Mouse (Mus musculus): ENCODE measurements around the gene Limch1. TPM values are rescaled to one million over a fixed set of nuclear protein-coding genes. Genes with fewer than 3 reads are reported as not detected.

Gene Limch1
- total RNA-seq, 1 experiment = 7.5 TPM

DNA sequence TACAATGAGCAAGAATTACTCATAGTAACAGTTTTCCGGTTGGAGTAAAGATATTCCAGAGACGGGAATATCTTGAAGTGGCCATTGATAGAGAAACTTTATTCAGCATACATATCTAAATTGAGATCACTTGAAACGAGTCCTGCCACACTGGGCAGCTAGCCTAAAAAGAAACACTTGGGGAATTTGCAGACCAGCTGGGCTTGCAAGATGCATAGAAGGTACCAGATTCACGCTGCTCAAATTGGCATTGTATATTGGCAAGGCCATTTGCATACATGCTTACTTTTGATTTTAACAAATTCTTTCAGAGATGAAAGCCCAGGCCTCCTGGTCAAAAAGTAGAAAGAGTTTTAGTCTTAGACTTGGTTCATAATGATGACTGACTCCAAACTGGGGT, 235.2 kb downstream of the Limch1 start:
- DNase-seq (ENCODE audit: low read depth, low spot score) = no peak
- no peaks in the 10 kb centered on the region for H3K9me3 ChIP-seq (ENCODE audit: control insufficient read depth, insufficient read depth, low read depth, low read length)
- in situ Hi-C loops (cut with MboI; ENCODE audit: low sequenced_read_pairs in 2 of 2, unreplicated experiment in 2 of 2) = no loop called here
- H3K4me3 ChIP-seq (ENCODE audit: insufficient read depth in 1 of 2, low read depth in 1 of 2, low read length in 2 of 2, poor library complexity in 1 of 2, severe bottlenecking in 1 of 2) = no peak overlapping the region
- H3K36me3 ChIP-seq (ENCODE audit: control insufficient read depth, insufficient read depth, low read length, poor library complexity, severe bottlenecking) = no peaks in the 10 kb centered on the region
- no peak overlapping the region for H3K27ac ChIP-seq (ENCODE audit: insufficient read depth, low read depth, low read length, poor library complexity, severe bottlenecking)
- TF ChIP-seq CHD2 (IDR thresholded peaks at IDR 0.05; ENCODE audit: low read depth, low read length) = no peak
- TF ChIP-seq MAFK (IDR thresholded peaks at IDR 0.05; ENCODE audit: insufficient read depth, low read depth, low read length) = no peak
- TF ChIP-seq ZNF384 (IDR thresholded peaks at IDR 0.05; ENCODE audit: low read depth, low read length) = no peak
- no peak for TF ChIP-seq HCFC1 (IDR thresholded peaks at IDR 0.05; ENCODE audit: borderline replicate concordance, insufficient read depth, low read length)
- TF ChIP-seq ZC3H11A (IDR thresholded peaks at IDR 0.05; ENCODE audit: borderline replicate concordance, low read depth, low read length) = no peak
- no peak overlapping the region for H3K9ac ChIP-seq (ENCODE audit: insufficient read depth, low read depth, low read length, poor library complexity, severe bottlenecking)
- no peaks in the 10 kb centered on the region for H3K4me1 ChIP-seq (ENCODE audit: control insufficient read depth in 2 of 2, insufficient read depth in 2 of 2, low read length in 2 of 2, poor library complexity in 1 of 2)

DNA sequence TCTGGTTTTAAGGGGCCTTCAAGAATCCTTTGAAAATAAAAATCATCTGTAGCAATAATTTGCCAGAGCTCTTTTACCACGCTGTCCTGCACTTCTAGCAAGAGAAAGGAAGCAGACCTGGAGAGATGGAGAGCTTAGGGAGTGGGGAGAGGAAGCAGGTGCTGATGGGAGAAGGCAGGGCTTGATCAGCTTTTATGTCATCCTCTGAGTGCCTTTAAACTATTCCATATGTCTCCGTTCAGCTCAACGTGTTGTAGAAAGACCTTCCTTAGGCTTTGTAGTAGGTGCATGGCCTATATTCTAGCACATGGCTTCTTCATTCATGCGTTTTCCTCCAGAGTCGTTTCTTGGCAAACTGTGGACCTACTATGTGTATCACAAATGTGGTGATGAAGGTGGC, 237.5 kb downstream of the Limch1 start:
- Histone ChIP-seq H3K4me3 (ENCODE audit: insufficient read depth in 1 of 2, low read depth in 1 of 2, low read length in 2 of 2, poor library complexity in 1 of 2, severe bottlenecking in 1 of 2) (no peak overlapping the region), H3K36me3 (ENCODE audit: control insufficient read depth, insufficient read depth, low read length, poor library complexity, severe bottlenecking) (no peaks in the 10 kb centered on the region), H3K4me1 (ENCODE audit: control insufficient read depth in 2 of 2, insufficient read depth in 2 of 2, low read length in 2 of 2, poor library complexity in 1 of 2) (no peaks in the 10 kb centered on the region), H3K27ac (ENCODE audit: insufficient read depth, low read depth, low read length, poor library complexity, severe bottlenecking) (no peak overlapping the region), H3K9me3 (ENCODE audit: control insufficient read depth, insufficient read depth, low read depth, low read length) (no peaks in the 10 kb centered on the region), H3K9ac (ENCODE audit: insufficient read depth, low read depth, low read length, poor library complexity, severe bottlenecking) (no peak overlapping the region)
- TF ChIP-seq CHD2 (IDR thresholded peaks at IDR 0.05; ENCODE audit: low read depth, low read length) (no peak), ZNF384 (IDR thresholded peaks at IDR 0.05; ENCODE audit: low read depth, low read length) (no peak)
- in situ Hi-C loops (cut with MboI; ENCODE audit: low sequenced_read_pairs in 2 of 2, unreplicated experiment in 2 of 2) = no loop called here
- no peak for DNase-seq (ENCODE audit: low read depth, low spot score)

DNA sequence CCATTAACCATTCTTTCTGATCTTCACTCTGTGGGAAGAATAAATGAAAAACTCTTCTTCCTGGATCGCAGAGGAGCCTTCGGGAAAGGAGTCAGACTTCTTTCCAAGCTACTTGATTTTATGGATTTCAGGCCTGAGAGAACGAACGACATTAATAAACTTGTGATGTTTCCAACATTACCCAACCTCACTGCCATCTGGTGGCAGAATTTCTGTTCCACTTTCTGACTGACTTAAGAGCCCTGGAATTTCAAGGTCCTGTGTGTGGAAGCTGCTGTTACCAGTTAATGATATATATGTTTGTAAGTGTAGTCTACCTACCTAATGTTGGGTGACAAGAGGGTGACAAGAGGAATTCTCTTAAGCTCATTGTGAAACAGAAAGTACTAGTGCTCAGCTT, 243.3 kb downstream of the Limch1 start:
- no peak for DNase-seq (ENCODE audit: low read depth, low spot score)

DNA sequence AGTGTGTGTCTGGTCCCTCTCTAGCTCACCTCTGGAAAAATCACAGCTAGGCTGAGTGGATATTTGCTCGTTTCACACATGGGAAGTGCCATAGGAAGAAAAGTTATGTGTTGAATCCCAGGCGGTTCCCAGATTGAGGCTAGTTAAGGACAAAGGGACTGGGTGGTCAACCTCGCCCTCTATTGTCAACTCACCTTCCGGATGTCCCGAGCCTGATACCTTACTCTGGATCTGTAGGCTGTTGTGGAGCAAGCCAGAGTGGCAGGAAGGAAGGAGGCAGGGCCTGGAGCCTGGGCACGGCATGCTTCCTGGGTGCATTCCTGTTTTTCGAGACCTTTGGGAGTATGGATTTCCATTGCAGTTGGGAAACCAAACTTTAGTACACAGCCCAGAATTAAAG, 243.9 kb downstream of the Limch1 start:
- no peak for DNase-seq (ENCODE audit: low read depth, low spot score)
- Histone ChIP-seq H3K9ac (ENCODE audit: insufficient read depth, low read depth, low read length, poor library complexity, severe bottlenecking) (no peak overlapping the region), H3K27ac (ENCODE audit: insufficient read depth, low read depth, low read length, poor library complexity, severe bottlenecking) (no peak overlapping the region), H3K4me1 (ENCODE audit: control insufficient read depth in 2 of 2, insufficient read depth in 2 of 2, low read length in 2 of 2, poor library complexity in 1 of 2) (0 out of 4 replicates have a peak, but pooled peaks cover 0 to 3% of the 10 kb centered on the region in 2 experiments), H3K4me3 (ENCODE audit: insufficient read depth in 1 of 2, low read depth in 1 of 2, low read length in 2 of 2, poor library complexity in 1 of 2, severe bottlenecking in 1 of 2) (no peak overlapping the region), H3K9me3 (ENCODE audit: control insufficient read depth, insufficient read depth, low read depth, low read length) (no peaks in the 10 kb centered on the region), H3K36me3 (ENCODE audit: control insufficient read depth, insufficient read depth, low read length, poor library complexity, severe bottlenecking) (no peaks in the 10 kb centered on the region)
- TF ChIP-seq ZNF384 (IDR thresholded peaks at IDR 0.05; ENCODE audit: low read depth, low read length) (no peak), HCFC1 (IDR thresholded peaks at IDR 0.05; ENCODE audit: borderline replicate concordance, insufficient read depth, low read length) (no peak), CHD2 (IDR thresholded peaks at IDR 0.05; ENCODE audit: low read depth, low read length) (no peak), MAFK (IDR thresholded peaks at IDR 0.05; ENCODE audit: insufficient read depth, low read depth, low read length) (no peak), ZC3H11A (IDR thresholded peaks at IDR 0.05; ENCODE audit: borderline replicate concordance, low read depth, low read length) (no peak)
- in situ Hi-C loops (cut with MboI; ENCODE audit: low sequenced_read_pairs in 2 of 2, unreplicated experiment in 2 of 2) = no loop called here

More for the DNA sequence above, 243.3 kb downstream of the Limch1 start:
- no peak overlapping the region for H3K27ac ChIP-seq (ENCODE audit: insufficient read depth, low read depth, low read length, poor library complexity, severe bottlenecking)
- H3K4me1 ChIP-seq (ENCODE audit: control insufficient read depth in 2 of 2, insufficient read depth in 2 of 2, low read length in 2 of 2, poor library complexity in 1 of 2) = 0 out of 4 replicates have a peak, but pooled peaks cover 0 to 3% of the 10 kb centered on the region in 2 experiments
- no peak overlapping the region for H3K9ac ChIP-seq (ENCODE audit: insufficient read depth, low read depth, low read length, poor library complexity, severe bottlenecking)
- no peaks in the 10 kb centered on the region for H3K36me3 ChIP-seq (ENCODE audit: control insufficient read depth, insufficient read depth, low read length, poor library complexity, severe bottlenecking)
- no peak for TF ChIP-seq ZC3H11A (IDR thresholded peaks at IDR 0.05; ENCODE audit: borderline replicate concordance, low read depth, low read length)
- TF ChIP-seq CHD2 (IDR thresholded peaks at IDR 0.05; ENCODE audit: low read depth, low read length) = no peak
- no peak for TF ChIP-seq ZNF384 (IDR thresholded peaks at IDR 0.05; ENCODE audit: low read depth, low read length)
- TF ChIP-seq MAFK (IDR thresholded peaks at IDR 0.05; ENCODE audit: insufficient read depth, low read depth, low read length) = no peak
- TF ChIP-seq HCFC1 (IDR thresholded peaks at IDR 0.05; ENCODE audit: borderline replicate concordance, insufficient read depth, low read length) = no peak
- no peak overlapping the region for H3K4me3 ChIP-seq (ENCODE audit: insufficient read depth in 1 of 2, low read depth in 1 of 2, low read length in 2 of 2, poor library complexity in 1 of 2, severe bottlenecking in 1 of 2)
- H3K9me3 ChIP-seq (ENCODE audit: control insufficient read depth, insufficient read depth, low read depth, low read length) = no peaks in the 10 kb centered on the region
- in situ Hi-C loops (cut with MboI; ENCODE audit: low sequenced_read_pairs in 2 of 2, unreplicated experiment in 2 of 2) = no loop called here

DNA sequence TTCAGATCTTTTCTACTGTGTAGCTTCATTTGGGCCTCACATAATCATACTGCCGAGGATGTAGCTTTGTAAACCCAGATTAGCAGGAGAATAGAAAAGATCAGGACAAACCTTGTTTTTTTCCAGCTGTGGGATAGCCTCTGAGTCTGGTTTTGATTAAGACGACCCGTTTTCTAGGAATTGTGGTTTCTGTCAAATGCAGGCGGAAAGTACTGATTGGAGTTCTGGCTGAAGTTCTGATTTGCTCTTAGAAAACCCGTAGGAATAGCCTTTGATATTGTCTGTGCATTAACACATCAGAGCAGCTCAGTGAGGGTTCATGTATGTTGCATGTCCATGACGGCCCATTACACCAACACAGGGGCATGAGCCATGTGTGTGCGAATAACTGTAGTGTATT, 246.8 kb downstream of the Limch1 start:
- Histone ChIP-seq H3K36me3 (ENCODE audit: control insufficient read depth, insufficient read depth, low read length, poor library complexity, severe bottlenecking) (no peaks in the 10 kb centered on the region), H3K27ac (ENCODE audit: insufficient read depth, low read depth, low read length, poor library complexity, severe bottlenecking) (no peak overlapping the region), H3K9me3 (ENCODE audit: control insufficient read depth, insufficient read depth, low read depth, low read length) (no peaks in the 10 kb centered on the region), H3K9ac (ENCODE audit: insufficient read depth, low read depth, low read length, poor library complexity, severe bottlenecking) (no peak overlapping the region), H3K4me3 (ENCODE audit: insufficient read depth in 1 of 2, low read depth in 1 of 2, low read length in 2 of 2, poor library complexity in 1 of 2, severe bottlenecking in 1 of 2) (no peak overlapping the region), H3K4me1 (ENCODE audit: control insufficient read depth in 2 of 2, insufficient read depth in 2 of 2, low read length in 2 of 2, poor library complexity in 1 of 2) (peaks cover 0 to 3% of the 10 kb centered on the region in 2 experiments; a peak in 1 of 4 replicates)
- in situ Hi-C loops (cut with MboI; ENCODE audit: low sequenced_read_pairs in 2 of 2, unreplicated experiment in 2 of 2) = loop anchor here in 1 of 2 experiments (10.0 kb wide), 1 partner anchor 298 kb away; no protein-coding TSS in a partner anchor
- no peak for TF ChIP-seq CHD2 (IDR thresholded peaks at IDR 0.05; ENCODE audit: low read depth, low read length)
- no peak for TF ChIP-seq ZNF384 (IDR thresholded peaks at IDR 0.05; ENCODE audit: low read depth, low read length)
- TF ChIP-seq ZC3H11A (IDR thresholded peaks at IDR 0.05; ENCODE audit: borderline replicate concordance, low read depth, low read length) = no peak
- no peak for DNase-seq (ENCODE audit: low read depth, low spot score)
